Mouse (Mus musculus): ENCODE measurements around the gene Hypk.
"Not testable (repeated sequence)": the region's sequence is repeated elsewhere in the genome, so short reads cannot be mapped to it uniquely, and the experiment has no call there.

DNA sequence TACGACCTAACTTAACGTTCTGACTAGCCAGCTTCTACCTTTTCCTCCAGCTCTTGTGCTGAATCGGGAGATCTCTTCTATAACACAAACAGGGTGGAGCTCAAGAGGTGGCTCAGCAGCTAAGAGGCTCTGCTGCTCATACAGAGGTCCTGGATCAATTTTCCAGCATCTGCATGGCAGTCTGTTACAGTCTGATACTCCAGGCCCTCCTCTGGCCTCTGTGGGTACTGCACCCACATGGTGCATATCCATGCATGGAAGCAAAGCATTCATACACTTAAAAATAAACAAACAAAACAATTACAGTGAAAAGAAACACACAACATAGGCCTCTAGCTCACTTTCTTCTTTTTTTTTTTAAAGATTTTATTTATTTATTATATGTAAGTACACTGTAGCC, 19.7 kb downstream of the Hypk start:
- TF ChIP-seq GATA1 (IDR thresholded peaks at IDR 0.05; ENCODE audit: borderline replicate concordance, low read length); FLI1 (IDR thresholded peaks at IDR 0.05; ENCODE audit: low read length): not testable (repeated sequence)
